Mouse (Mus musculus) liver, embryonic 14.5 days (tissue): ENCODE measurements around the gene Hexim2.

Source experiments
- CTCF ChIP-seq: IDR thresholded peaks from 2 replicates; pipeline ENCODE4 v1.5.1; 2016; ENCODE audit warnings: antibody characterized with exemption, low read depth, control low read depth
- EP300 ChIP-seq: IDR thresholded peaks from 2 replicates; pipeline ENCODE4 v1.6.1; 2016; ENCODE audit warnings: antibody characterized with exemption, low read depth

DNA sequence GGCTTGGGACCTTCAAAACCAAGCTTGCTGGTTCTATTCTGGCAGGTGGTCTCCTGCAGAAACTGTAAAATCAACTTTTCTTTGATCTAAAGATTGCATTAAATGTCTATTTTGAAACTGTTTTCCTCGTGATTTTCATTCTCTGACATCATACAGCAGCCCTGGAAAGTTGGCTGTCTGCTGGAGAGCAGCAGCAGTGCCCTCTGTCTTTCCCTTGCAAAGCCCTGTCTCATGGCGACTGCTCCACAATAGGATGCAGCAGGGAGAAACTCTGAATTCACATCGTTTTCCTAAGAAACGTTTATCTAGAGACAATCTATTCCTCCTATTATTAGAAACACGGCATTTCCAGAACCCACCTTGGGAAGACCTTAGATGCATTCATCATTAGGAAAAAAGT lies 12.6 kb upstream of the Hexim2 start:
- TF ChIP-seq EP300 (no peak), CTCF (no peak)
